Mouse (Mus musculus): ENCODE measurements at regions not wholly inside any gene's neighbourhood (a gene's known extent, or its start where the extent isn't known, plus 50 kb on each side); places are given as distances from the start of the nearest gene placed in this dataset.

- TF ChIP-seq CTCF (IDR thresholded peaks at IDR 0.05; ENCODE audit: low read depth, low read length) (no peak), POLR2A (IDR thresholded peaks at IDR 0.05; ENCODE audit: extremely low read depth, insufficient read depth, low read length) (no peak)
These were observed 248.6 kb downstream of the Diras2 start for GRCm38 (mm10) chr13:52282500-52282899.

Data from liver, adult 2 months (tissue).